Mouse (Mus musculus) heart, postnatal 0 days (tissue): ENCODE data around the gene Nectin4.

Source experiments
- CTCF ChIP-seq: IDR thresholded peaks from 2 replicates; pipeline ENCODE4 v1.5.1; 2016; ENCODE audit warnings: antibody characterized with exemption, control low read depth, low read depth
- EP300 ChIP-seq: IDR thresholded peaks from 2 replicates; pipeline ENCODE4 v1.6.1; 2016; ENCODE audit warnings: antibody characterized with exemption, low read depth

GRCm38 (mm10) chr1:171342262-171343207, 27.4 kb upstream of the Nectin4 start:
- TF ChIP-seq EP300, result no peak
- TF ChIP-seq CTCF, result no peak
